7 mouse cellular contexts compared by ENCODE assay signal in the genomic region with DNA sequence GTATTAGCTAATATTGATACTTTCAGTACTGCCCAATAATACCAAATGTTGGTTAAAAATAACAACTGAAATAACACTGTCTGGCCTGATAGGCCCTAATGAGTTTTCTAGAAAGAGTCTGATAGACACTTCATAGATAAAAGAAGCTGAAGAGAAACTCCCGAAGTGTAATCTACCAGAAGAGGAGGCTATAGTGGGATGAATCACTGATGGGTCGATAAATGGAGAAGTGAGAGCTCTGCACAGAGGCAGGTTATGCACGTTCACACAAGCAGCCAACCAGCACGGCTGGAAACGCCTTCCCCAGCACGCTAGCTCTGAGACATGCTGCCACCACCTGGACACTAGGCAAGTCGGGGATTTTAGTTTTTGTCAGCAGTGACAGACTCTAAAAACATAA. TPM values are rescaled to one million over a fixed set of nuclear protein-coding genes. Genes with fewer than 3 reads are reported as not detected.
DNase-seq lines count a peak whose midpoint lies in the region; ATAC-seq lines count a peak whose summit lies in the region.

No protein-coding gene starts in this region.

- H3K4me1 ChIP-seq in intestine, embryonic 16.5 days (ENCODE audit: control insufficient read depth, insufficient read depth, low read length): peaks cover 15% of the 10 kb centered on the region
- H3K4me1 ChIP-seq in midbrain, embryonic 15.5 days: peaks cover 33% of the 10 kb centered on the region

- intact Hi-C loops in left cerebral cortex, postnatal 25 days (cut with DNase I): loop anchor here (2.0 to 10.0 kb wide), 3 partner anchors 277 to 717 kb away; no protein-coding TSS in a partner anchor

- WGBS in intestine, embryonic 16.5 days: 3% methylated on average over 7 of the region's 7 CpGs
- 2% methylated on average over 7 of the region's 7 CpGs for WGBS in midbrain, embryonic 15.5 days

- H3K4me2 ChIP-seq in intestine, embryonic 16.5 days (ENCODE audit: low read depth, low read length): no peak overlapping the region
- peak overlapping the region; percentile 28 for H3K4me2 ChIP-seq in midbrain, embryonic 15.5 days

- no peaks in the 10 kb centered on the region for H3K36me3 ChIP-seq in intestine, embryonic 16.5 days (ENCODE audit: control insufficient read depth, insufficient read depth, low read length)
- no peaks in the 10 kb centered on the region for H3K36me3 ChIP-seq in midbrain, embryonic 15.5 days (replicated peaks)

- peak; percentile 57 for DNase-seq in cerebellum, adult 9-10 months
- DNase-seq in gastrocnemius, adult 18-20 months (ENCODE audit: low spot score): peak; percentile 28
- DNase-seq in left cerebral cortex, postnatal 25 days (ENCODE audit: low spot score in 2 of 2): peak; percentile 73 to 84
- DNase-seq in spleen, postnatal 10 days (ENCODE audit: low spot score in 2 of 2): peak; percentile 11 to 72

- no peaks in the 10 kb centered on the region for H3K9me3 ChIP-seq in intestine, embryonic 16.5 days (ENCODE audit: control insufficient read depth, low read length)
- no peaks in the 10 kb centered on the region for H3K9me3 ChIP-seq in midbrain, embryonic 15.5 days

- no peaks in the 10 kb centered on the region for H3K27me3 ChIP-seq in intestine, embryonic 16.5 days (replicated peaks; ENCODE audit: control insufficient read depth, insufficient read depth, low read length)
- H3K27me3 ChIP-seq in midbrain, embryonic 15.5 days (replicated peaks): no peaks in the 10 kb centered on the region

- H3K4me3 ChIP-seq in intestine, embryonic 16.5 days (ENCODE audit: low read length): no peak overlapping the region
- no peak overlapping the region for H3K4me3 ChIP-seq in midbrain, embryonic 15.5 days

- H3K9ac ChIP-seq in intestine, embryonic 16.5 days (ENCODE audit: low read depth, low read length): no peak overlapping the region
- no peak overlapping the region for H3K9ac ChIP-seq in midbrain, embryonic 15.5 days

- ATAC-seq in activated CD4-positive, CD25-positive, alpha-beta regulatory T cell, adult 4 months: peak; percentile 37
- peak; percentile 49 for ATAC-seq in intestine, embryonic 16.5 days
- ATAC-seq in midbrain, embryonic 15.5 days (replicated peaks): peak; percentile 61

- no peak overlapping the region for H3K27ac ChIP-seq in intestine, embryonic 16.5 days (ENCODE audit: low read length)
- H3K27ac ChIP-seq in midbrain, embryonic 15.5 days: no peak overlapping the region

RNA-seq across cellular contexts. Expression of gene Smim15, which starts 2.9 kb away (rescaled TPM):
- 100 to 1,000 TPM in 1 of 2 experiments, 10 to 100 TPM in 1; 94.4 to 104 TPM for polyA plus RNA-seq in activated CD4-positive, CD25-positive, alpha-beta regulatory T cell, adult 4 months (2017; shearing (Covaris generic))
- total RNA-seq in gastrocnemius, adult 18-20 months (2021): 10 to 100 TPM; 15.1 to 18.7 TPM
- polyA plus RNA-seq in intestine, embryonic 16.5 days (2015; fragmentation: Nextera tagmentation; extraction: Ambion mirVana): 47.4 and 50.6 TPM in 2 replicates
- 10 to 100 TPM; 42.3 to 45.2 TPM for total RNA-seq in left cerebral cortex, postnatal 25 days (2021)
- polyA plus RNA-seq in midbrain, embryonic 15.5 days (2015; fragmentation: Nextera tagmentation; extraction: Ambion mirVana): 32.3 and 33.1 TPM in 2 replicates

Comparison
In these comparisons a context has a peak if more than half of its experiments do, and no peak if none do; other contexts are left out.
1. DNase-seq: peak in every context shown above with its lines; median percentile 78 in left cerebral cortex, postnatal 25 days; 57 in cerebellum, adult 9-10 months; 42 in spleen, postnatal 10 days; 28 in gastrocnemius, adult 18-20 months.